Mouse (Mus musculus): Measurements from ENCODE around the gene Fnbp1l. TPM values are rescaled to one million over a fixed set of nuclear protein-coding genes. Genes with fewer than 3 reads are reported as not detected.

Gene Fnbp1l
- polyA plus RNA-seq, 1 experiment from 2014 or later: 257 TPM

GRCm38 (mm10) chr3:122586918-122587641 lies 32.4 kb downstream of the Fnbp1l start:
- no peaks in the 10 kb centered on the region for H3K27me3 ChIP-seq (ENCODE audit: control insufficient read depth, insufficient read depth, low read depth, low read length)
- no peak overlapping the region for H3K4me3 ChIP-seq (ENCODE audit: low read depth, low read length)
- no peaks in the 10 kb centered on the region for H3K9me3 ChIP-seq (replicated peaks; ENCODE audit: control insufficient read depth, low read length, poor library complexity, severe bottlenecking)
- no peak overlapping the region for H3K4me2 ChIP-seq (ENCODE audit: low read length)
- no peak overlapping the region for H3K9ac ChIP-seq (ENCODE audit: low read depth, low read length)
- no peak; the same call in 1 of the 2 replicates for ATAC-seq
- H3K27ac ChIP-seq (ENCODE audit: low read length): no peak overlapping the region
- H3K36me3 ChIP-seq (ENCODE audit: control insufficient read depth, insufficient read depth, low read length): no peaks in the 10 kb centered on the region
- H3K4me1 ChIP-seq (ENCODE audit: control insufficient read depth, insufficient read depth, low read length): no peaks in the 10 kb centered on the region
- 69% methylated on average over 3 of the region's 3 CpGs for WGBS

- H3K4me2 ChIP-seq (ENCODE audit: low read length): no peak overlapping the region
- no peaks in the 10 kb centered on the region; the same call in 1 of the 2 replicates for H3K36me3 ChIP-seq (ENCODE audit: control insufficient read depth, insufficient read depth, low read length)
These were observed 42.2 kb downstream of the Fnbp1l start for GRCm38 (mm10) chr3:122577360-122577759.

GRCm38 (mm10) chr3:122574921-122575320 lies 44.6 kb downstream of the Fnbp1l start:
- Histone ChIP-seq H3K4me1 (ENCODE audit: control insufficient read depth, insufficient read depth, low read length) (peaks cover 2% of the 10 kb centered on the region; the same call in 1 of the 2 replicates), H3K4me2 (ENCODE audit: low read length) (no peak overlapping the region), H3K9ac (ENCODE audit: low read depth, low read length) (no peak overlapping the region), H3K27me3 (ENCODE audit: control insufficient read depth, insufficient read depth, low read depth, low read length) (no peaks in the 10 kb centered on the region), H3K27ac (ENCODE audit: low read length) (no peak overlapping the region), H3K36me3 (ENCODE audit: control insufficient read depth, insufficient read depth, low read length) (peaks cover 2% of the 10 kb centered on the region; the same call in 1 of the 2 replicates), H3K9me3 (replicated peaks; ENCODE audit: control insufficient read depth, low read length, poor library complexity, severe bottlenecking) (no peaks in the 10 kb centered on the region), H3K4me3 (ENCODE audit: low read depth, low read length) (no peak overlapping the region)
- WGBS: 61% methylated on average over 1 of the region's 1 CpGs
- no peak for ATAC-seq

More at GRCm38 (mm10) chr3:122577360-122577759, 42.2 kb downstream of the Fnbp1l start:
- H3K4me3 ChIP-seq (ENCODE audit: low read depth, low read length): no peak overlapping the region
- no peak overlapping the region for H3K27ac ChIP-seq (ENCODE audit: low read length)
- no peaks in the 10 kb centered on the region for H3K27me3 ChIP-seq (ENCODE audit: control insufficient read depth, insufficient read depth, low read depth, low read length)
- ATAC-seq: no peak
- H3K4me1 ChIP-seq (ENCODE audit: control insufficient read depth, insufficient read depth, low read length): peaks cover 2% of the 10 kb centered on the region; the same call in 1 of the 2 replicates
- H3K9me3 ChIP-seq (replicated peaks; ENCODE audit: control insufficient read depth, low read length, poor library complexity, severe bottlenecking): no peaks in the 10 kb centered on the region
- H3K9ac ChIP-seq (ENCODE audit: low read depth, low read length): no peak overlapping the region

- H3K4me1 ChIP-seq (ENCODE audit: control insufficient read depth, insufficient read depth, low read length): peaks cover 2% of the 10 kb centered on the region; the same call in 1 of the 2 replicates
- 93% methylated on average over 5 of the region's 5 CpGs for WGBS
- peak; percentile 22; the same call in 1 of the 2 replicates for ATAC-seq
- H3K4me2 ChIP-seq (ENCODE audit: low read length): no peak overlapping the region
- H3K9me3 ChIP-seq (replicated peaks; ENCODE audit: control insufficient read depth, low read length, poor library complexity, severe bottlenecking): no peaks in the 10 kb centered on the region
- no peaks in the 10 kb centered on the region for H3K27me3 ChIP-seq (ENCODE audit: control insufficient read depth, insufficient read depth, low read depth, low read length)
- H3K4me3 ChIP-seq (ENCODE audit: low read depth, low read length): no peak overlapping the region
- H3K27ac ChIP-seq (ENCODE audit: low read length): no peak overlapping the region
- H3K36me3 ChIP-seq (ENCODE audit: control insufficient read depth, insufficient read depth, low read length): peaks cover 2% of the 10 kb centered on the region; the same call in 1 of the 2 replicates
- H3K9ac ChIP-seq (ENCODE audit: low read depth, low read length): no peak overlapping the region
These were observed 45.9 kb downstream of the Fnbp1l start for GRCm38 (mm10) chr3:122573426-122574286.

GRCm38 (mm10) chr3:122566549-122566948 lies 53.0 kb downstream of the Fnbp1l start:
- Histone ChIP-seq H3K9me3 (replicated peaks; ENCODE audit: control insufficient read depth, low read length, poor library complexity, severe bottlenecking) (no peaks in the 10 kb centered on the region), H3K4me1 (ENCODE audit: control insufficient read depth, insufficient read depth, low read length) (no peaks in the 10 kb centered on the region), H3K36me3 (ENCODE audit: control insufficient read depth, insufficient read depth, low read length) (peaks cover 2% of the 10 kb centered on the region; the same call in 1 of the 2 replicates), H3K27ac (ENCODE audit: low read length) (no peak overlapping the region), H3K9ac (ENCODE audit: low read depth, low read length) (no peak overlapping the region), H3K27me3 (ENCODE audit: control insufficient read depth, insufficient read depth, low read depth, low read length) (no peaks in the 10 kb centered on the region), H3K4me3 (ENCODE audit: low read depth, low read length) (no peak overlapping the region), H3K4me2 (ENCODE audit: low read length) (no peak overlapping the region)
- no peak for ATAC-seq
- WGBS: 70% methylated on average over 4 of the region's 4 CpGs

- H3K4me3 ChIP-seq (ENCODE audit: low read depth, low read length): no peak overlapping the region
- H3K27me3 ChIP-seq (ENCODE audit: control insufficient read depth, insufficient read depth, low read depth, low read length): no peaks in the 10 kb centered on the region
- H3K4me2 ChIP-seq (ENCODE audit: low read length): no peak overlapping the region
- no peaks in the 10 kb centered on the region for H3K9me3 ChIP-seq (replicated peaks; ENCODE audit: control insufficient read depth, low read length, poor library complexity, severe bottlenecking)
- H3K36me3 ChIP-seq (ENCODE audit: control insufficient read depth, insufficient read depth, low read length): peaks cover 2% of the 10 kb centered on the region; the same call in 1 of the 2 replicates
- ATAC-seq: no peak
- WGBS: 78% methylated on average over 3 of the region's 3 CpGs
- no peak overlapping the region for H3K9ac ChIP-seq (ENCODE audit: low read depth, low read length)
- no peaks in the 10 kb centered on the region for H3K4me1 ChIP-seq (ENCODE audit: control insufficient read depth, insufficient read depth, low read length)
- no peak overlapping the region for H3K27ac ChIP-seq (ENCODE audit: low read length)
These were observed 53.4 kb downstream of the Fnbp1l start for GRCm38 (mm10) chr3:122566112-122566511.

- Histone ChIP-seq H3K4me3 (ENCODE audit: low read depth, low read length) (no peak overlapping the region), H3K4me1 (ENCODE audit: control insufficient read depth, insufficient read depth, low read length) (no peaks in the 10 kb centered on the region), H3K9me3 (replicated peaks; ENCODE audit: control insufficient read depth, low read length, poor library complexity, severe bottlenecking) (no peaks in the 10 kb centered on the region), H3K9ac (ENCODE audit: low read depth, low read length) (no peak overlapping the region), H3K27ac (ENCODE audit: low read length) (no peak overlapping the region), H3K36me3 (ENCODE audit: control insufficient read depth, insufficient read depth, low read length) (peaks cover 6% of the 10 kb centered on the region; the same call in 1 of the 2 replicates), H3K4me2 (ENCODE audit: low read length) (no peak overlapping the region), H3K27me3 (ENCODE audit: control insufficient read depth, insufficient read depth, low read depth, low read length) (no peaks in the 10 kb centered on the region)
- no peak for ATAC-seq
- 61% methylated on average over 7 of the region's 7 CpGs for WGBS
These were observed 54.2 kb downstream of the Fnbp1l start for GRCm38 (mm10) chr3:122565285-122565684.

- Histone ChIP-seq H3K9ac (ENCODE audit: low read depth, low read length) (no peak overlapping the region), H3K9me3 (replicated peaks; ENCODE audit: control insufficient read depth, low read length, poor library complexity, severe bottlenecking) (no peaks in the 10 kb centered on the region), H3K4me1 (ENCODE audit: control insufficient read depth, insufficient read depth, low read length) (no peaks in the 10 kb centered on the region), H3K27me3 (ENCODE audit: control insufficient read depth, insufficient read depth, low read depth, low read length) (no peaks in the 10 kb centered on the region), H3K27ac (ENCODE audit: low read length) (no peak overlapping the region), H3K36me3 (ENCODE audit: control insufficient read depth, insufficient read depth, low read length) (peaks cover 10% of the 10 kb centered on the region; the same call in 1 of the 2 replicates), H3K4me3 (ENCODE audit: low read depth, low read length) (no peak overlapping the region), H3K4me2 (ENCODE audit: low read length) (no peak overlapping the region)
- WGBS: 72% methylated on average over 2 of the region's 2 CpGs
- no peak for ATAC-seq
These were observed 61.7 kb downstream of the Fnbp1l start for GRCm38 (mm10) chr3:122557766-122558165.

- Histone ChIP-seq H3K4me1 (ENCODE audit: control insufficient read depth, insufficient read depth, low read length) (no peaks in the 10 kb centered on the region), H3K27me3 (ENCODE audit: control insufficient read depth, insufficient read depth, low read depth, low read length) (no peaks in the 10 kb centered on the region), H3K27ac (ENCODE audit: low read length) (no peak overlapping the region), H3K4me2 (ENCODE audit: low read length) (no peak overlapping the region), H3K4me3 (ENCODE audit: low read depth, low read length) (no peak overlapping the region), H3K9me3 (replicated peaks; ENCODE audit: control insufficient read depth, low read length, poor library complexity, severe bottlenecking) (no peaks in the 10 kb centered on the region), H3K36me3 (ENCODE audit: control insufficient read depth, insufficient read depth, low read length) (peaks cover 11% of the 10 kb centered on the region), H3K9ac (ENCODE audit: low read depth, low read length) (no peak overlapping the region)
- ATAC-seq: no peak
- 95% methylated on average over 3 of the region's 3 CpGs for WGBS
These were observed 68.3 kb downstream of the Fnbp1l start for GRCm38 (mm10) chr3:122551174-122551573.
